Mouse (Mus musculus): ENCODE measurements at regions not wholly inside any gene's neighbourhood (a gene's known extent, or its start where the extent isn't known, plus 50 kb on each side); places are given as distances from the start of the nearest gene placed in this dataset.

GRCm38 (mm10) chr2:137204274-137204850 is 87.9 kb upstream of the Jag1 start:
- TF ChIP-seq POLR2A (IDR thresholded peaks at IDR 0.05; ENCODE audit: borderline replicate concordance, extremely low read depth, low read depth, low read length) (no peak), CTCF (IDR thresholded peaks at IDR 0.05; ENCODE audit: insufficient read depth, low read length) (no peak)

Measured in lung, adult 2 months (tissue).